Mouse (Mus musculus) large intestine, adult 2 months (tissue): ENCODE data around the gene Trmt13. TPM values are rescaled to one million over a fixed set of nuclear protein-coding genes. Genes with fewer than 3 reads are reported as not detected.
"Not testable (repeated sequence)": the region's sequence is repeated elsewhere in the genome, so short reads cannot be mapped to it uniquely, and the experiment has no call there.

ENCODE experiments used
- DNase-seq: peaks from one replicate; pipeline ENCODE4 v3.0.0-alpha.2; 2012; ENCODE audit warnings: low read depth, low spot score
- WGBS: fragments of 180-500 bp; shearing (Covaris S2); methylation state at CpG from one replicate; pipeline ENCODE4 v1.1.7; 2018; 5-methylcytosine and 5-hydroxymethylcytosine counted together
- polyA plus RNA-seq: library from polyadenylated mRNA; depleted of rRNA; stranded (reverse); fragments of >200 nt; gene quantifications from 2 replicates; pipeline ENCODE4 v1.2.3, GENCODE M21; 2012; rRNA removed

Trmt13 gene
- polyA plus RNA-seq, 1 experiment = 2.5 TPM

DNA sequence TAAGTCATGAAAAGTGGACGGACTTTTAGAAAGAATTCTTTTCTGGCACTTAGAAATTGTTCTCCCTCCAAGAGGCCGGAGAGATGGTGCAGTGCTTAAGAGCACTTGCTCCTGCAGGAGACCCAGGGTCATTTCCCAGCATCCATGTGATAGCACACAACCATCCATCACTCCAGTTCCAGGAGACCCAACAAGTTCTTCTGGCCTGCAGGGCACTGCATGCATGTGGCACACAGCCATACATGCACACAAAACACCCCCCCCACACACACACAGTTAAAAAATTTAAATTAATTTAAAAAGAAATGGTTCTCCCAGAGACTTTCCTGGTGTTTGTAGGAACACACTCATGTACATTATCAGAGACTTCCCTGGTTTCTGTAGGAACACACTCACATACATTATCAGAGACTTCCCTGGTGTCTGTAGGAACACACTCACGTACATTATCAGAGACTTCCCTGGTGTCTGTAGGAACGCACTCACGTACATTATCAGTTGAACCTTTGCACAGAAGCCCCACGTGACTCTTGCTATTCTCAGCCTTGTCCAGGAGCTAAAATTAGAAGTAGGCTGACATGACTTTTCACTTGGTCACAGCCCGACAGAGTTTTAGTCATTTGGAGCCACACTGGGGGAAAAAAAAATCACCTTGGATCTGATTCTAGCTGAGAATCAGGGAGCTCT lies 51.8 kb downstream of the Trmt13 start, which contains the start of gene Lrrc39:
Lrrc39 (plus strand) TSS at position 566 of the 687 bp plus-strand sequence.
- DNase-seq = no peak
- WGBS = 46% methylated on average over 7 of the region's 7 CpGs

- DNase-seq = not testable (repeated sequence)
- 95% methylated on average over 14 of the region's 14 CpGs for WGBS
Measured at GRCm38 (mm10) chr3:116561315-116561714, 53.1 kb downstream of the Trmt13 start.

- DNase-seq = no peak
- 86% methylated on average over 5 of the region's 5 CpGs for WGBS
Measured at GRCm38 (mm10) chr3:116551362-116551761, 63.0 kb downstream of the Trmt13 start.

- 73% methylated on average over 5 of the region's 5 CpGs for WGBS
- DNase-seq = no peak
Measured at GRCm38 (mm10) chr3:116547430-116547829, 67.0 kb downstream of the Trmt13 start.

DNA sequence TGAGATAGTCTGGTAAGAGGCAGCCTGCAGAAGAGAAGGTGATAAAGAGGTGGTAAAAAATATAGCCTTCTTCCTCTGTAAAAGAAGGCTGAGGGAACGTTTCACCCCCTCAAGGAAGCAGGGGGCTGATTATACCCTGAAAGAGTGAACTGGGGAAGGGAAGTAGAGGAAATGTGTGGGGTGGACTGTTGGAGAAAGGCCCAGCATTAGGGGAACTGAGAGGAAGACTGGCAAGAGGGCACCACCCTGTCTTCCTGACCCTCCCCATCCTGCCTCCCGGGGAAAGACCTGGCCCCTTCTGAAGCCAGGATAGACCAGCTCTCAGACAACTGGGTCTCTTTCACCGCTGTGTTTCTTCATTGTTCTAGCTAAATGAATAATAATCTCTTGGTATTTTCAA lies 71.9 kb downstream of the Trmt13 start:
- no peak for DNase-seq

GRCm38 (mm10) chr3:116542070-116542469 lies 72.3 kb downstream of the Trmt13 start:
- WGBS = 54% methylated on average over 2 of the region's 2 CpGs
- no peak for DNase-seq

More for the DNA sequence above, 71.9 kb downstream of the Trmt13 start:
- 61% methylated on average over 3 of the region's 3 CpGs for WGBS

DNA sequence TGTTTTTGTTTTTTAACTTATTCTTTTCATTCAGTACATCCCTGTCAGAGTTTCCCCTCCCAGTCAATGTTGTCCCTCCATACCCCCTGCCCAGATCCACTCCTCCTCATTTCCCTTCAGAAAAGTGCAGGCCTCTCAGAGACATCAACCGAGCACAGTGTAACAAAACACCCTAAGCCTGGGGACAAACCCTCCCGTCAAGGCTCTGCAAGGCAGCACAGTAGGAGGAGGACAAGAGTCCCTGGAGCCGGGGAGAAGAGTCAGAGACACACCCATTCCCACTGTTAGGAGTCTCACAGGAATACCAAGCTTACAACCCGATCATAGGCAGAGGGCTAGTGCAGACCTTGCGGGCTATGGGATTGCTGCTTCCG lies 77.2 kb downstream of the Trmt13 start:
- WGBS = 74% methylated on average over 6 of the region's 6 CpGs

GRCm38 (mm10) chr3:116536428-116537199 lies 77.8 kb downstream of the Trmt13 start:
- DNase-seq = no peak
- 63% methylated on average over 16 of the region's 16 CpGs for WGBS

More for the DNA sequence above, 77.2 kb downstream of the Trmt13 start:
- DNase-seq = no peak

Other genes starting within 250 kb of the Trmt13 start
- gene Cdc14a, start 190.6 kb downstream of the Trmt13 start, polyA plus RNA-seq = 3.2 and 5.4 TPM in 2 replicates
- gene Rtca, start 106.4 kb downstream of the Trmt13 start, polyA plus RNA-seq = 23.9 and 27.5 TPM in 2 replicates
- 5.0 and 7.6 TPM in 2 replicates for gene Dbt, start 101.5 kb downstream of the Trmt13 start, polyA plus RNA-seq
- 0.19 and 0.38 TPM in 2 replicates for gene Lrrc39, start 51.6 kb downstream of the Trmt13 start, polyA plus RNA-seq
- 2.2 and 3.2 TPM in 2 replicates for gene Sass6, start 19.6 kb downstream of the Trmt13 start, polyA plus RNA-seq
- 17.1 and 20.2 TPM in 2 replicates for gene Mfsd14a, start 48.1 kb upstream of the Trmt13 start, polyA plus RNA-seq
- not detected in 2 replicates for gene Gm43191, start 66.7 kb upstream of the Trmt13 start, polyA plus RNA-seq
- gene Slc35a3, start 98.2 kb upstream of the Trmt13 start, polyA plus RNA-seq = 13.1 and 21.1 TPM in 2 replicates
- gene Agl, start 193.6 kb upstream of the Trmt13 start, polyA plus RNA-seq = 2.4 and 4.6 TPM in 2 replicates
- 27.1 and 43.5 TPM in 2 replicates for gene Frrs1, start 244.9 kb upstream of the Trmt13 start, polyA plus RNA-seq